Mouse (Mus musculus) myocyte (in vitro differentiated cells): ENCODE measurements around the gene Tnip1. TPM values are rescaled to one million over a fixed set of nuclear protein-coding genes. Genes with fewer than 3 reads are reported as not detected.

Experiments used
- H3K27me3 ChIP-seq: one replicate; pipeline ENCODE4 v1.6.1; 2011; ENCODE audit not compliant: control insufficient read depth, insufficient read depth, insufficient read length
- H3K36me3 ChIP-seq: one replicate; pipeline ENCODE4 v1.6.1; 2011; ENCODE audit not compliant: control insufficient read depth, insufficient read depth
- H3K4me2 ChIP-seq: one replicate; pipeline ENCODE4 v1.6.1; 2011; ENCODE audit warnings: low read depth, control low read depth
- H3K4me3 ChIP-seq: one replicate; pipeline ENCODE4 v1.5.1; 2011; ENCODE audit warnings: mild to moderate bottlenecking, control low read depth, moderate library complexity
- H3K79me2 ChIP-seq: one replicate; pipeline ENCODE4 v1.6.1; 2011; ENCODE audit not compliant: control insufficient read depth, insufficient read depth
- H3ac ChIP-seq: one replicate; pipeline ENCODE4 v1.6.1; 2011; ENCODE audit not compliant: control insufficient read depth, insufficient read length
- CEBPB ChIP-seq: IDR thresholded peaks from 2 replicates; pipeline ENCODE4 v1.6.1; 2011; ENCODE audit warnings: mild to moderate bottlenecking, moderate library complexity; ENCODE audit not compliant: poor library complexity, insufficient read depth, severe bottlenecking
- E2F4 ChIP-seq: IDR thresholded peaks from one replicate; pipeline ENCODE4 v1.6.1; 2011; ENCODE audit warnings: mild to moderate bottlenecking, control low read depth, moderate library complexity; ENCODE audit not compliant: insufficient read depth
- MAX ChIP-seq: IDR thresholded peaks from one replicate; pipeline ENCODE4 v1.6.1; 2011; ENCODE audit warnings: low read depth, mild to moderate bottlenecking, control low read depth
- MYOD1 ChIP-seq, 3 experiments: IDR thresholded peaks; one replicate each; pipeline ENCODE4 v1.6.1; 2011; ENCODE audit warnings: control low read depth in 2 of 3, low read depth in 2 of 3, mild to moderate bottlenecking in 2 of 3, moderate library complexity in 1 of 3; ENCODE audit not compliant: insufficient read length in 2 of 3, control insufficient read depth in 1 of 3
- MYOG ChIP-seq, 3 experiments: IDR thresholded peaks; one replicate each; pipeline ENCODE4 v1.6.1; 2011; ENCODE audit warnings: control low read depth in 2 of 3, low read depth in 2 of 3, mild to moderate bottlenecking in 2 of 3; ENCODE audit not compliant: insufficient read length in 2 of 3, control insufficient read depth in 1 of 3, insufficient read depth in 1 of 3
- POLR2A ChIP-seq: IDR thresholded peaks from one replicate; pipeline ENCODE4 v1.6.1; 2011; ENCODE audit warnings: low read depth, mild to moderate bottlenecking, control low read depth, moderate library complexity; ENCODE audit not compliant: insufficient read length
- POLR2AphosphoS2 ChIP-seq: IDR thresholded peaks from one replicate; pipeline ENCODE4 v1.6.1; 2011; ENCODE audit warnings: low read depth, control low read depth; ENCODE audit not compliant: insufficient read length
- REST ChIP-seq: IDR thresholded peaks from one replicate; pipeline ENCODE4 v1.6.1; 2011; ENCODE audit warnings: mild to moderate bottlenecking, control low read depth, moderate library complexity; ENCODE audit not compliant: insufficient read depth, insufficient read length
- SRF ChIP-seq: IDR thresholded peaks from one replicate; pipeline ENCODE4 v1.6.1; 2011; ENCODE audit warnings: low read depth; ENCODE audit not compliant: control insufficient read depth, insufficient read length
- TCF12 ChIP-seq: IDR thresholded peaks from one replicate; pipeline ENCODE4 v1.6.1; 2011; ENCODE audit warnings: mild to moderate bottlenecking, control low read depth; ENCODE audit not compliant: poor library complexity, insufficient read depth, severe bottlenecking
- TCF3 ChIP-seq: IDR thresholded peaks from one replicate; pipeline ENCODE4 v1.6.1; 2011; ENCODE audit warnings: low read depth, control low read depth; ENCODE audit not compliant: insufficient read length
- USF1 ChIP-seq: IDR thresholded peaks from one replicate; pipeline ENCODE4 v1.6.1; 2011; ENCODE audit warnings: low read depth, mild to moderate bottlenecking, control low read depth, moderate library complexity
- polyA plus RNA-seq: library from polyadenylated mRNA; unstranded; fragments of >200 nt; fragmentation: generic; extraction: Trizol; gene quantifications from one replicate; pipeline ENCODE4 v1.2.1, GENCODE M21; 2012; ENCODE audit warnings: missing spikeins

Gene Tnip1
- polyA plus RNA-seq, 1 experiment, result 34.5 TPM

DNA sequence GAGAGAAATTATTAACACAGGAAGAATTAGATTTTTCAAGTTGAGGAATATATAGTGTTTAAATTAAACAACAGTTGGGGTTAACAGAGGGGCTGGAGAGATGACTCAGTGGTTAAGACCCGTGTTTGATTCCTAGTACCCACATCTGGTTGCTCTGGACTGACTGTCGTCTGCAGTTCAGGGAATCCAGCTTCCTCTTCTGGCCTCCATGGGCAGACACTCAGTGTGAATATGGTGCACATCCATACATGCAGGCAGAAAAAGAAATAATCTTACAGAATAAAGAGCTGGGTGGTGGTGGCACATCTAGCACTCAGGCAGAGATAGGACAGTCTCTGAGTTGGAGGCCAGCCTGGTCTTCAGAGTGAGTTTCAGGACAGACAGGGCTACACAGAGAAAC lies 94.3 kb downstream of the Tnip1 start:
- peaks cover 41% of the 10 kb centered on the region for H3K36me3 ChIP-seq
- H3K4me3 ChIP-seq, result no peak overlapping the region
- no peaks in the 10 kb centered on the region for H3K27me3 ChIP-seq
- H3K4me2 ChIP-seq, result peak overlapping the region; percentile 66
- H3K79me2 ChIP-seq, result peaks cover 32% of the 10 kb centered on the region
- H3ac ChIP-seq, result no peak overlapping the region
- TF ChIP-seq REST (no peak), MAX (no peak), MYOD1 (IDR thresholded peaks at IDR 0.05; ENCODE audit: control insufficient read depth in 1 of 3, insufficient read length in 2 of 3, low read depth in 2 of 3) (no peak), TCF3 (no peak), CEBPB (no peak), USF1 (no peak), MYOG (IDR thresholded peaks at IDR 0.05; ENCODE audit: control insufficient read depth in 1 of 3, insufficient read depth in 1 of 3, insufficient read length in 2 of 3, low read depth in 2 of 3) (no peak), E2F4 (no peak), TCF12 (no peak), POLR2AphosphoS2 (no peak), SRF (no peak), POLR2A (no peak)

DNA sequence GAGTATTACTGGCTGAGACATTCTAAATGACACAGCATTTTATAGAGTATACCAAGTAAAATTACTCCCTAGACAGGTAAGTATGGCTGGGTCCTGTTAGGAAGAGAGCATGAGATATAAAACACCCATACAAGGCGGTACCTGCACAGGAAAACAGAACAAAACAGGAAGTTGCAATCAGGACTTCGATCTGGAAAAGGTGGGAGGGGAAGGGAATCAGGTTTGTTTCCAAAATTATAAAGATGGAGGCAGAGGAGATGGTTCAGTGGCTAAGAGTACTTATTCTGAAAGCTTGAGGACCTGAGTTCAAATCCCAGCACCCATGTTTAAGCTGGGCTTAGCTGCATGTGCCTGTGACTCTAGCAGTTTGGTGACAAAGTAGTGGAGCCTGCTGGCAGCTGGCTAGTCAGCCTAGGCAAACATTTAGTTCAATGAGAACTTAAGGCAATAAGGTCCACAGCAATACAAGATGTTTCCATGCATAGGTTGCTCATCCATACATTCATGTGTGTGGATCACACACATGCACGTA lies 94.7 kb downstream of the Tnip1 start:
- Histone ChIP-seq H3K4me2 (peak overlapping the region; percentile 66), H3K4me3 (peak overlapping the region; percentile 60), H3K79me2 (peaks cover 32% of the 10 kb centered on the region), H3K27me3 (no peaks in the 10 kb centered on the region), H3K36me3 (peaks cover 37% of the 10 kb centered on the region), H3ac (no peak overlapping the region)
- TF ChIP-seq SRF (no peak), MYOG (IDR thresholded peaks at IDR 0.05; ENCODE audit: control insufficient read depth in 1 of 3, insufficient read depth in 1 of 3, insufficient read length in 2 of 3, low read depth in 2 of 3) (no peak), TCF12 (no peak), USF1 (no peak), MAX (no peak), CEBPB (no peak), E2F4 (no peak), REST (no peak), POLR2AphosphoS2 (no peak), POLR2A (no peak), TCF3 (no peak), MYOD1 (IDR thresholded peaks at IDR 0.05; ENCODE audit: control insufficient read depth in 1 of 3, insufficient read length in 2 of 3, low read depth in 2 of 3) (no peak)

- H3K4me3 ChIP-seq, result peak overlapping the region; percentile 60
- TF ChIP-seq POLR2AphosphoS2 (no peak), MYOG (IDR thresholded peaks at IDR 0.05; ENCODE audit: control insufficient read depth in 1 of 3, insufficient read depth in 1 of 3, insufficient read length in 2 of 3, low read depth in 2 of 3) (no peak), POLR2A (no peak), USF1 (no peak), SRF (no peak), MAX (no peak), CEBPB (no peak), TCF3 (no peak), MYOD1 (IDR thresholded peaks at IDR 0.05; ENCODE audit: control insufficient read depth in 1 of 3, insufficient read length in 2 of 3, low read depth in 2 of 3) (no peak), TCF12 (no peak), E2F4 (no peak), REST (no peak)
- H3K4me2 ChIP-seq, result peak overlapping the region; percentile 66
- peaks cover 28% of the 10 kb centered on the region for H3K36me3 ChIP-seq
- H3K79me2 ChIP-seq, result peaks cover 32% of the 10 kb centered on the region
- no peaks in the 10 kb centered on the region for H3K27me3 ChIP-seq
- H3ac ChIP-seq, result peak overlapping the region; percentile 69
Measured at GRCm38 (mm10) chr11:54867049-54867385, 95.7 kb downstream of the Tnip1 start.

GRCm38 (mm10) chr11:54866119-54867048 lies 96.3 kb downstream of the Tnip1 start, which contains the start of gene Hint1:
TSS of gene Hint1 (plus strand) at chr11:54866383.
- Histone ChIP-seq H3K4me2 (peak within 1 kb of the TSS; percentile 67), H3K4me3 (peak within 1 kb of the TSS; percentile 60), H3ac (peak within 1 kb of the TSS; percentile 69), H3K79me2 (peaks cover 32% of the 10 kb centered on the region), H3K27me3 (no peaks in the 10 kb centered on the region), H3K36me3 (peaks cover 22% of the 10 kb centered on the region)
- TF ChIP-seq REST, result peak; percentile 14
- TF ChIP-seq USF1, result no peak
- TF ChIP-seq MYOD1 (IDR thresholded peaks at IDR 0.05; ENCODE audit: control insufficient read depth in 1 of 3, insufficient read length in 2 of 3, low read depth in 2 of 3), result peak in 1 of 3 experiments; percentile 35
- TF ChIP-seq POLR2AphosphoS2, result peak; percentile 97
- peak; percentile 98 for TF ChIP-seq POLR2A
- TF ChIP-seq MAX, result no peak
- peak in 1 of 3 experiments; percentile 2 for TF ChIP-seq MYOG (IDR thresholded peaks at IDR 0.05; ENCODE audit: control insufficient read depth in 1 of 3, insufficient read depth in 1 of 3, insufficient read length in 2 of 3, low read depth in 2 of 3)
- TF ChIP-seq E2F4, result peak; percentile 25
